In the genomic region with DNA sequence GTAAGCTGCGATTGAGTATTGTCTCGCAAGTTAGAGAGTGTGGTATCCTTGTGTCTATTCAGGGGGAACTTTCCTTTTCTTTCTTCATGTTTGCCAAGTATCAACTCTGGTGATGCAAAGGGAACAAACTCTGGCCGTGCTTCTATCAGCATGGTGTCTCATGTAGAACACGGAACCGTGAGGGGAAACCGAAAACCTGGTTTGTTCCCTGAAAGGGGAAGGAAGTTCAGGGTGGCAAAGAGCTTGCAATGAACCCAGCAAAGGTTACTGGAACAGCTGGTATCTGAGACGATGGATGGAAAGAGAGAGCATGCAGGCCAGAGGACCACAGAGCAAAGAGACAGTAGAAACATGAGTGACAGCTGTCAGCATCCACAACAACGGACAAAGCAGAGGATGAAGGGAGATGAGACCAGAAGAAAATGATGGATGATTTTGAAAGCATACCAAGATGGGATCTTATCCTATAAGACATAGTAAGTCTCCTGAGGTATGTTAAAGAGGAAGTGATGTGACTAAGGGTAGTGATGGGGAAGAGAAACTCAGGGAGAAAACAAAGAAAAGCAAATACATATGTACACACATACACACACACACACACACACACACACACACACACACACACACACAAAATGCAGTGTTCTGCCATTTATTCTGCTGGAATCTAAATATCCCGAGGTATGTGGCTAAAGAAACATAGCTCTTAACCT, we compare ENCODE assay signal across 29 mouse cellular contexts.
A peak's percentile ranks its signal among the peaks of the same experiment; 100 is the strongest.
DNase-seq lines count a peak whose midpoint lies in the region; ATAC-seq and TF ChIP-seq lines count a peak whose summit lies in the region.
"Had no signal": no experiment of that assay in that cellular context is flagged by ENCODE, and none has a peak within 500 bp of the region (broad histone marks: within the 10 kb centered on the region; RNA-seq: fewer than 3 reads in every experiment).

No protein-coding gene starts in this region.

- H3K27ac ChIP-seq in liver, postnatal 0 days (ENCODE audit: low read depth) = no peak overlapping the region
- no peak overlapping the region for H3K27ac ChIP-seq in heart, embryonic 10.5 days
- H3K27ac ChIP-seq: forebrain, embryonic 13.5 days; heart, adult 2 months; heart, embryonic 13.5 days; hindbrain, embryonic 10.5 days; hindbrain, embryonic 15.5 days; kidney, postnatal 0 days; left cerebral cortex, adult 2 months; limb, embryonic 12.5 days; stomach, embryonic 15.5 days had no signal

- H3K9me3 ChIP-seq in liver, postnatal 0 days (ENCODE audit: low read length) = no peaks in the 10 kb centered on the region
- no peaks in the 10 kb centered on the region for H3K9me3 ChIP-seq in heart, embryonic 10.5 days
- H3K9me3 ChIP-seq: forebrain, embryonic 13.5 days; heart, embryonic 13.5 days; hindbrain, embryonic 15.5 days; limb, embryonic 12.5 days; stomach, embryonic 15.5 days had no signal

- no peaks in the 10 kb centered on the region for H3K4me1 ChIP-seq in liver, postnatal 0 days (ENCODE audit: insufficient read depth)
- H3K4me1 ChIP-seq in heart, embryonic 10.5 days = 0 out of 2 replicates have a peak, but pooled peaks cover 2% of the 10 kb centered on the region
- H3K4me1 ChIP-seq: stomach, embryonic 15.5 days had no signal

- H3K9ac ChIP-seq in liver, postnatal 0 days (replicated peaks) = no peak overlapping the region
- H3K9ac ChIP-seq: forebrain, embryonic 13.5 days; heart, embryonic 13.5 days; hindbrain, embryonic 15.5 days; limb, embryonic 12.5 days; stomach, embryonic 15.5 days had no signal

- H3K27me3 ChIP-seq in liver, postnatal 0 days (ENCODE audit: insufficient read depth, low read length) = no peaks in the 10 kb centered on the region
- H3K27me3 ChIP-seq in splenic B cell, adult 2 months (ENCODE audit: control insufficient read depth, insufficient read depth, low read length, poor library complexity, severe bottlenecking) = no peaks in the 10 kb centered on the region
- no peaks in the 10 kb centered on the region for H3K27me3 ChIP-seq in heart, embryonic 10.5 days (ENCODE audit: insufficient read depth, poor library complexity, severe bottlenecking)
- H3K27me3 ChIP-seq: CH12.LX; forebrain, embryonic 13.5 days; heart, embryonic 13.5 days; hindbrain, embryonic 15.5 days; limb, embryonic 12.5 days; stomach, embryonic 15.5 days had no signal

- no peak overlapping the region for H3K4me2 ChIP-seq in liver, postnatal 0 days (ENCODE audit: low read depth, low read length)
- H3K4me2 ChIP-seq: forebrain, embryonic 13.5 days; hindbrain, embryonic 15.5 days; limb, embryonic 12.5 days; liver, embryonic 11.5 days; stomach, embryonic 15.5 days had no signal

- 56% methylated on average over 9 of the region's 9 CpGs for WGBS in liver, postnatal 0 days (ENCODE audit: insufficient replicate concordance)
- 87% methylated on average over 9 of the region's 9 CpGs for WGBS in heart, embryonic 10.5 days

- DNase-seq in liver, postnatal 0 days = no peak
- no peak for DNase-seq in liver
- peak; percentile 27 to 31 for DNase-seq in spleen, postnatal 36 days (ENCODE audit: low spot score in 2 of 2)
- DNase-seq in spleen, postnatal 14 days (ENCODE audit: low spot score in 2 of 2) = no peak
- DNase-seq in splenic B cell, adult 2 months (ENCODE audit: low read depth, low spot score) = peak; percentile 0
- DNase-seq in heart, embryonic 10.5 days (ENCODE audit: low spot score) = no peak
- no peak for DNase-seq in adrenal gland, postnatal 4 days (ENCODE audit: low spot score in 2 of 2)
- DNase-seq: adrenal gland, adult 2 months; cerebellum, adult 11-12 months; cerebellum, postnatal 10 days; gastrocnemius, postnatal 25 days; kidney, adult 18-20 months; kidney, postnatal 4 days; midbrain, embryonic 14.5 days; right cerebral cortex, postnatal 25 days had no signal

- peak; percentile 31; the same call in 1 of the 2 replicates for ATAC-seq in liver, postnatal 0 days
- peak; percentile 65 to 75 for ATAC-seq in hematopoietic stem cell, adult 5-6 weeks (replicated peaks in 1 of 2; ENCODE audit: insufficient read depth in 1 of 2, low FRiP score in 2 of 2, low TSS enrichment in 1 of 2, low read depth in 1 of 2, poor library complexity in 2 of 2, severe bottlenecking in 2 of 2)
- ATAC-seq: activated CD4-positive, CD25-positive, alpha-beta regulatory T cell, adult 4 months; forebrain, embryonic 13.5 days; inflammation-experienced regulatory T-cells, adult 6 months had no signal

- TF ChIP-seq EP300 in liver, postnatal 0 days (IDR thresholded peaks at IDR 0.05; ENCODE audit: low read depth) = no peak

- no peaks in the 10 kb centered on the region for H3K36me3 ChIP-seq in liver, postnatal 0 days (replicated peaks; ENCODE audit: insufficient read depth, low read length)
- no peaks in the 10 kb centered on the region for H3K36me3 ChIP-seq in splenic B cell, adult 2 months (ENCODE audit: control insufficient read depth, insufficient read depth, low read length, poor library complexity, severe bottlenecking)
- no peaks in the 10 kb centered on the region for H3K36me3 ChIP-seq in heart, embryonic 10.5 days
- H3K36me3 ChIP-seq: heart, embryonic 13.5 days; hindbrain, embryonic 10.5 days; hindbrain, embryonic 15.5 days; limb, embryonic 12.5 days; stomach, embryonic 15.5 days had no signal

- H3K4me3 ChIP-seq in liver, postnatal 0 days (ENCODE audit: low read depth, low read length) = no peak overlapping the region
- H3K4me3 ChIP-seq in heart, embryonic 10.5 days = no peak overlapping the region
- H3K4me3 ChIP-seq: forebrain, embryonic 13.5 days; heart, adult 2 months; heart, embryonic 13.5 days; hindbrain, embryonic 10.5 days; hindbrain, embryonic 15.5 days; left cerebral cortex, adult 2 months; limb, embryonic 12.5 days; stomach, embryonic 15.5 days had no signal

- TF ChIP-seq CTCF in liver, postnatal 0 days (IDR thresholded peaks at IDR 0.05; ENCODE audit: low read depth) = no peak

Comparison
In these comparisons a context has a peak if more than half of its experiments do, and no peak if none do; other contexts are left out.
1. DNase-seq: peak in spleen, postnatal 36 days (2 of 2) and splenic B cell, adult 2 months (single experiment); none in liver, postnatal 0 days (single experiment), liver (single experiment), spleen, postnatal 14 days (0 of 2), heart, embryonic 10.5 days (single experiment) and adrenal gland, postnatal 4 days (0 of 2).